Mouse (Mus musculus): ENCODE measurements around the gene Itga9.
A peak's percentile ranks its signal among the peaks of the same experiment; 100 is the strongest.

Itga9 gene

DNA sequence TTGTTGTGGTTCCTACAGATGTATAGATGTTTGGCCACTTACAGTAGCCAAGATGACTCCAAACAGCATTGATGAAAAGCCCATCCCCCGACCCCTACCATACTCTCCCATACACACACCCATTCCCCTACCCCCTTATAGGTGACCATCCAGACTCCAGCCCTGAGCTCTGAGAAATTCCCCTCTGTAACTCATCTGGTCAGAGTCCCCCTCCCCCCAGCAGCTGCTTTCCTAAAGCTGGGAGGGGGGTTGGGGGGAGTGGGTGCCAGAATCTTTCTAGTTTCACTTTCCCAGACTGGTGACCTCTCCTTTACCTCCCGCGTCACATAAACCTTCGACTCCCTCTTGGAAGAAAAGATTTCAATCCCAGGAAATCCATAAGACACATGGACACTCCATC lies 269.2 kb downstream of the Itga9 start:
- DNase-seq (ENCODE audit: low spot score in 2 of 2): no peak

DNA sequence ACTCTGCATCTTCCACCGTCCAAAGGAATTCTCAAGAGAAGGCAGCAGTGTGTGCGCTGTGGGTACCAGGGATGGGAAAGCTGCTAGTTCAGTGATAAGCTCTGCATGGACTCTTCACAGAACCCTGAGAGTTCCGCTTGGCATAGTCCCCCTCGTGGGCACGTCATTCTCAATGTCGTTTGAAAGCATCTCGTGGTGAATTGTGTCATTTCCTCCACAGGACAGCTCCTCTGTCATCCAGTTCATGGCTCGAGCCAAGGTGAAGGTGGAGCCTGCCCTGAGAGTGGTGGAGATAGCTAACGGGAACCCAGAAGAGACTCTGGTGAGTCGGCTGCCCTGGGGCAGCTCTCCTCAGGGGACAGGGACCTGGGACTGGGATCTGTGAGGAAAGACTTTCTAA lies 270.4 kb downstream of the Itga9 start:
- DNase-seq (ENCODE audit: low spot score in 2 of 2): no peak

DNA sequence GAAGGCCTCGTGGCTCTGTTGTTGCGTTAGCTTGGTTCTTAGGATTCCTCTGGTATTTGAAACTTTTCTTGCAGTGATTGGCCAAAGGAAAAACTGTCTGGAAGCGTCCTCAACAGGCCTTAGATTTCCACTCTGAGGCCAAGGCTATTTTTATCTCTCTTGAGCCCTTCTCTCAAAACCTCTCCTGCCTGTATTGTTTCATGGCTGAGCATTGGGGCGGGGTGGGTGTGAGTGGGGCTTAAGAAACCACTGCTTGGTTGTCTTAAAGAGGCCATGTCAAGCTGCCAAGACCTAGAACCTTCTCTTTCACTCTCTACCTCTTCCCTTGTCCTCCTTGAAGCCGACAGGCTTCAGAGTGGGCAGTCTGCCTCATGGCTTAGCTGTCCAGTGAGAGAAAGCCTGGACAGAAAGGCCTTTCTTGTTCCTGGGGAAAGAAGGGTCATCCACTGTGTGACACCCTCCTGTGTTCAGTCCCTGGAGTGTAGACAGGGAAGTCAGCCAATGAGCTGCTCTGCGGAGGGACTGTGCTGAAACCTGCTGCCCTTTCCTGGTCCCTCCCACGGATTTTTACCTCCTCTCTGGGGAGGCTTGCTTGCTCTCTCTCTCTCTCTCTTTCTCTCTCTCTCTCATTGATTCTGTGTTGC lies 271.0 kb downstream of the Itga9 start:
- no peak for DNase-seq (ENCODE audit: low spot score in 2 of 2)

DNA sequence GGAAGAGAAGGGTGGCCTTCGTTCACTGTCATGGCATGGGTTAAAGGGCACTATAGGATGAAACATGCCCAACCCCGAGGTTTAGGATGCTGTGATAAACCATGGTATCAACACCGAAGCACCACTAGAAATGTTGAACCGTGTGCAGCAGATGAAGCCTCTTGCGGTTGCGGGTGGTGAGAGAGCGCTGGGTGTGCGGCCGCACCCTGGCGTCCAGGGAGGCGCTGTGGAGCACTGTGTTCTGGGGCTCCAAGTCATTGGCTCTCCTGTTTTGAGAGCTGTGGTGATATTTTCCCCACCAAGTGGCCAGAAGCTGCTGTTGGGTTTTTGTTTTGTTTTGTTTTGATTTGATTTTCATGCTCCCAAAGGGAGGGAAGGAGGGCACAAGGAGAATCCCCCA lies 272.1 kb downstream of the Itga9 start:
- DNase-seq (ENCODE audit: low spot score in 2 of 2): no peak

DNA sequence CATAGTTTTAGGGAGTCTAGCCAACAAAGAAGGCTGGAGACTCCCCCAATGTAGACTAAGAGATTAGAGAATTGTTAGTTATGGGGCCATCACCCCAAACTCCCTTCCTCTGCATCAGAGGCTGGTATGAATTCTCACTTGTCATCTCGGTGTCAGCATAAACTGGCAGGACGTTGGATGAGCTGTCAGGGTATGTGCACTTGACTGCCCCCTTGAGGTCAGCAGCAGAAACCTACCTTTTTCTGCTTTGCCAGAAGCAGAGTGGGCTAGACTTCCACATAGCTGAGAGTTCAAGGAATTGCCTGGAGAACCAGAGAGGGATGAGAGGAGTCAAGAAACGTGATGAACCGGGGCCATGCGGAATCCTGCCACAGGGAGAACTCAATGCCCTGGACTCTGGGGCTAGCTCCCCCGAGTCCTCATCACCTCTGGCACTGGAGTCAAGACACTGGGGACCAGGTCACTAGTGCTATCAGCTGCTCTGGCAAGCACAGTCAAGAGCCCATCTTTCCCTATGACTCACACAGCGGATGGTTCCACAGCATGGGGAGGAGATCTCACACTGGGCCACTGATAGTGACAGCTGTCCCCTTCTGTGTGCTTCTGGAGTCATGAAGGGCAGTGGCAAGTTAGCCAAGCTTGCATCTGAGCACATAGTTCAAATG lies 274.9 kb downstream of the Itga9 start:
- DNase-seq (ENCODE audit: low spot score in 2 of 2): no peak

DNA sequence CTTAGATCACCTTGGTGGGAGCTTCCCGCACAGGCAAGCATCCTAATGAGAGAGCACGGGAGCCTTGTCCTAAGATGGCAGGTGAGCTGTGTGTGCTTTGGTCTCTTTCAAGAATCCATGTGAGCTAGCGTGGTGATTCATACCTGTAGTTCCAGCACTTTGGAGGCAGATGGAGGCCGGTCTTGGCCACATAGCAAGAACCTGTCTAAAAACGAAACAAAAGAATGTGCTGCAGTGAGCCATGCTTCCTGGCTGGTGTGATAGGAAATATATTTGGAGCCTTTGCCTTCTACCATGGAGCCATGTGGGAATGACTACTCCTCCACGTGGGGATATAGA lies 275.4 kb downstream of the Itga9 start:
- DNase-seq (ENCODE audit: low spot score in 2 of 2): no peak

DNA sequence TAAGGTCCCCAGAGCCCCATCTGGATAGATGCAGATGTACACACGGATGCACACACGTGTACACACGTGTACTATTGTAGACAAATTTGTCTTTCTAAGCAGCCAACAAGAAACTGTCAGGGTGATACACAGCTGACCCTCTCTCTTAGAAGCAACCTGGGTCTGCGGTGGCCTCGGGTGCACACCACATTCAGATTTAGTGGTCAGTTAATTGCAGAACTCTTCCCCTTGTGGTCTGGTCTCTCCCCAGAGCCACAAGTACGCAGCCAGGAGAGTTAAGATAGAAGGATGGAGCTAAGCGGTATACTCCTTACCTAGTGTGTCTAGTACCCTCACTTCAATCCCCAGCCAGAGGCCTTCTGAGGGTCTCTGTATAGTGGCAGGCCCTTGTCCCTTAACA lies 276.7 kb downstream of the Itga9 start:
- no peak for DNase-seq (ENCODE audit: low spot score in 2 of 2)

DNA sequence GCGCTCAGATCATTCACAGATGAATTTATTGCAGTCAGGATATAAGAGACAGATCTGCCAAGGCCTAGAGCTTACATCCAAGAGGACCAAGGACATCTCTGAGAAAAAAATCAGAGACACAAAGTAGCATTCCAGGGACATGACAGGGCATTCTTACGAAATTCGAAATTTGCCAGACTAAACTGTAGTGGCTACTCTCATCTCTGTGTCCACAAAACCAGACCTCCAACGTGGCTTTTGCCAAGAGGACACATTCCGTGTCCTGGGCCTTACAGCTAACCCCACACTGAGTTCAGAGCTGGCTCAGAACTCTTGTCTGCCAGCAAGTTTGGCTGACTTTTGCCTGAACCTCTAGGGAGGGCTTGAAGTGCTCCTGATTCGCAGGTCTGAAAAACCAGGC lies 279.3 kb downstream of the Itga9 start:
- DNase-seq (ENCODE audit: low spot score in 2 of 2): no peak

DNA sequence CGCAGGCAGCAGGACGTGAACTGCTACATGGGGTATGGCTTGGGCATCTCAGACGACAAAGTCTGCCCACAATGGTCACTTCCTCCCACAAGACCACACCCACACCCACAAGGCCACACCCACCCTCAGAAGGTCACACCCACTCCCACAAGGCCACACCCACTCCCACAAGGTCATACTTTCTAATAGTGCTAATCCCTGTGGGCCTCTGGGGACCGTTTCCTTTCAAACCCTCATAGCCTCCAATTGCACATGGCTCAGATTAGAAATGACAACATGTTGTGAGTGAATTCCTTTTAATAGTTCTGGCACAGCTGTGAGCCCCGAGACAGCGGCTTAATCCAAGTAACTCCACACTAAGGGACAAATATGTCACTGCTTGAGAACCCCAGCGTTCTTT lies 280.7 kb downstream of the Itga9 start:
- DNase-seq (ENCODE audit: low spot score in 2 of 2): no peak

DNA sequence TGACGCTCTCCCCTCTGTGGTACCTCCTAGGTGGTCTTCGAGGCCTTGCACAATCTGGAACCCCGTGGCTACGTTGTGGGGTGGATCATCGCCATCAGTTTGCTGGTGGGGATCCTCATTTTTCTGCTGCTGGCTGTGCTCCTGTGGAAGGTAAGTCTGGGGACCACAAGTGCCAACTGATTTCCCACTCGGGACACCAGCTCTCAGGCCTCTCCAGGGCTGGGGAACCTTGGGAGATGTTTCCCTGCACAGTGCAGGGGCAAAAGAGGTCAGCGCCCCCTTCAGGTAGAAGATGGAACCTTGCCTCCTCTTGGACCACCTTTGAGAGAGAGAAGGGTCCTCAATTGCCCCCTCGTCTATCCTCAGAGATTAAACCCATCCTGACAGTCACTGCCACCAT lies 281.2 kb downstream of the Itga9 start:
- no peak for DNase-seq (ENCODE audit: low spot score in 2 of 2)

DNA sequence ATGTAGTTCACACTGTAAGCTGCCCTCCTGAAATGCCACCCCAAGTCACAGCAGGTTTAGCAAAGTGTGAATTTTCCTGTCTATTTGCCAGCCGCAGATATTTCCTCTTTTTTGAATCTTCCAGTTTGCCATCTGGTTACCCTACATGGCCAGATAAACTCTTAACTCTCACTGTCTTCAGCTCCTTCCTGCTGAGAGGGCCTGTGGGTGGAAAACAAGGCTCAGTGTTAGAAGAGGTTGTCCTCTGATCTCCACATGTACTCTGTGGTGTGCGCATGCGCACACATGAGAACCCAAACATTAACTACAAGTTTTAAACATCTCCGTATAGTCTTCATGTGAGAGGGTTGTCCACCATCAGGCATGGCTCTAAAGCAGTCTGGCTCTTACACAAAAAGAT lies 283.7 kb downstream of the Itga9 start:
- no peak for DNase-seq (ENCODE audit: low spot score in 2 of 2)

DNA sequence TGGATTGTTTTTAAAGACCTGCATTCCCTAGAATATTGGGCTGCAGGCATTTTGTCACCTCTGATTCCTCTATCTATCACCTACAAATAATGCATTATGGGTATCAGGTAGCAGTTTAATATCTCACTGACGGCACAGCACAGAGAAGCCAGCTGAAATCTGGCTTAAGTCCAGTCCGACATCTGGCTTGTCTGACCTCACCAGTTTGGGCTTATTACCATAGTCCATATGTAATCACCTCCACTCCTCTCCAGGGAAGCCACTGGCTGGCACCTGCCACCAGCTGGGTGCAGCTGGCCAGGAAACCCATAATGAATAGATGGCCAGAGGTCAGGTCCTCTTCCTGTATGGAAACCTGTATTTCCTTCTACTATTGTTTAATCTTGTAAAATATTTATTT lies 284.2 kb downstream of the Itga9 start:
- DNase-seq (ENCODE audit: low spot score in 2 of 2): no peak

DNA sequence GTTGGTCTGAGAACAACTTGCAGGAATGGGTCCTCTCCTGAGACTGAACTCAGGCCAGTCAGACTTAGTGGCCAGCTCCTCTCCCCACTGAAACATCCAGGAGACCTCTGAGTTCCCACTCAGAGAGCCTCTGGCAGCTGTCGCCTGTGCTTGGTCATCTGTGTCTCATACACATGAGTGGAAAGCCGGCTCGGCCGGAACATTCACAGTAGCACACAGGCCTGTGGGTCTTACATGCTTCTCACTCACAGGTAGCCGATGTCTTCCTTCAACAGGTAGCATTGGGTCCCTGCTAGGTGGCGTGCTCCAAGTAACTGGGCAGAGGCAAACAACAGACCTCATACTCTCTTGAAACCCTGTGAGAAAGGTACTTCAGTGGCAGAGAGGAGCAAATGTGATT lies 284.6 kb downstream of the Itga9 start:
- no peak for DNase-seq (ENCODE audit: low spot score in 2 of 2)

DNA sequence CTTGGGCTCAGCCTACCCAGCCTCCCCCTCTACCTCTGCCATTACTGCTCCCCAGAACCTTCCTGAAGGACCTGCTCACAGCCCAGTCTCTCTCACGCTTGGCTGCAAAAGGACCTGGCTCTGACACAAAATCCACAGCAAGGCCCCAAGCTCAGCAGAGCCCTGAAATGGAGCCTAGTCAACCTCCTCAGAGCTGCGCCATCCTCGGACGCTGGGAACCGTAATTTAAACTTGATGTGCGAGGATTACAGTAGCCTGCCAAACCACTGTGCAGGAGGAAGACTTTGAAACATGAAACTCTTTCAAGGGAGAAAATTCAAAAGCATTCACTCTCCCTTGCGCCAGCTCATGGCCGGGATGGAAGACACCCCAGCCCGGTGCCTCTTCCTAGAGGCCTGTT lies 285.1 kb downstream of the Itga9 start:
- DNase-seq (ENCODE audit: low spot score in 2 of 2): no peak

DNA sequence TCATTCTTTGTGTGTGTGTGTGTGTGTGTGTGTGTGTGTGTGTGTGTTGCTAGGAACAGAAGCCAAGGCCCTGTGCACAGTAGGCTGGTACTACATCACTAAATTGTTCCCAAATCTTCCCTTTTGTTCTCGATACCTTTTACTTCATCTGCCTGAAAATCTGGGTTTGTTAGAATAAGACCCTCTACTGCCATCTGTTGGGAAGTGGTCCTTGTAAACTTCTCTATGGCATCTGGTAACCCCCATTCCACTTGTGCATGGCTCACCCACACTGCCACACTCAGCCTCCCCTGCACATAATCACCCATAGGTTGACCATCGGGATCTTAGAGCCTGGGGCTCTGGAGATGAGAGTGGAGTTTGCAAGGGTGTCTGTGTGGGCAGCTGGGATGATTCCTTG lies 288.6 kb downstream of the Itga9 start:
- DNase-seq (ENCODE audit: low spot score in 2 of 2): no peak

DNA sequence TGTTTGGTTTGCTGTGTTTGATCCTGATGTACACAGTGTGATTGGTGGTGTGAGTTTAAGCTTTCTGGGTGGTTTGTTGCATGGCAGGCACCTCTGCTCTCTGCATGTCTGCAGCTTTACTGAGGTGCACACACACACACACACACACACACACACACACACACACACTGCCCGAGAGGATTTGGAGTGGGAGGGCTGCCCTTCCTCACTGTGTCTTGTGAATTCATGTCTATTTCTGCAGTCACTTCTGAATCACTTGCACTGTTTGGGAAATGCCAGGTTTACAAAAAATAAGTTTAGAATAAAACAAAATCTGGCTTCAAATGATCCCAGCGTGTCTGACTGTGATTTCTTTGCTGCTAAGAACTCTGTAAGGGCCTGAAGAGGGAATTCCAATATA lies 294.2 kb downstream of the Itga9 start:
- no peak for DNase-seq (ENCODE audit: low spot score in 2 of 2)

DNA sequence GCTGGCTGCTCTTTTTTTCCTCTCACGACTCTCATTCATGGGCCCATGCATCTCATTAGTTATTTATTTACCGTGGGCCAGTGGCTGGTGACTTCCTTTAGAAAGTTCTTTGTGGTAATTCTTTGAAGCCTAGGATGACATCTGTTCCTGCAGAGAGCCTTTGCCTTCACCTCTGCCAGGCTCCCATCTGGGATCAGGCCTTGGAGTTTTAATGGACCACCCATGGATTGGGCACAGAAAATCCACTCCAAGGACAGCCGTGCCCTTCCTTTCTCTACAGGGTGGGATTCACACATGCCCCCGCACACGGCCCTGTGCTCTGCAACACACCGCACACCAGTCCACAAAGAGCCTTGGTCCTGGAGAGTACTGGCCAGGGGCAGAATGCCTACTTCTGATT lies 295.4 kb downstream of the Itga9 start:
- DNase-seq (ENCODE audit: low spot score in 2 of 2): no peak

DNA sequence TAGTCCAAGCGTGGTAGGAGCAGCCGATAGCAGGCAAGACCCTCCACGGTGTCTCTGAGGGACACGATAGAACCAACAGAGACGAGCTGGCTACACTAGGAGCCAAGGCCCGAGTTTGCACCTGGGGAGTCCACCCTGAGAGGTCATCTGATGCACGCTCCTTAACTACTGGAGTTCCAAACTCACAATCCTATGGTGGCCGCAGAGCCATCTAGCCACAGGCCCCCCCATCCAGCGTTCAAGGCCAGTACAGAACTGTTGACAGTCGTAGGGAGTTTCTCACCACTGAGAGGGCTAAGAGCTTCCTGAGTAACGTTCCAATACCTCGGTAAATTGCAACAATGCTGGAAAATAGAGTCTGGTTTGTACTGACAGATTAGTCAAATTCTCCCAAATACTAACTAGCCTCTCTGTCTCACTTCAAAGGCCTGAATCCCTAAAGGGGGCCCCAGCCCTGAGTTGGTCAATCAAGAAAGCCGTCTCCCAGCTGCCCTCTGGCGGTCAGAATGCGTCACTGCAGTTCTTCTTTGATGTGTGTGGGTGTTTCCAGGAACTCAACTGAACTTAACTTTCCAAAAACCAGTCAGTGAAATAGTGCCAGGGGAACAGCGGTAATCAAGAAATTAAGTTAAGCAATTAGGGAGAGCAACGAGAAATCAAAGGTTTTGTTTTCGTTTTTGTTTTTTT lies 301.6 kb downstream of the Itga9 start:
- peak; percentile 63 to 75 for DNase-seq (ENCODE audit: low spot score in 2 of 2)

DNA sequence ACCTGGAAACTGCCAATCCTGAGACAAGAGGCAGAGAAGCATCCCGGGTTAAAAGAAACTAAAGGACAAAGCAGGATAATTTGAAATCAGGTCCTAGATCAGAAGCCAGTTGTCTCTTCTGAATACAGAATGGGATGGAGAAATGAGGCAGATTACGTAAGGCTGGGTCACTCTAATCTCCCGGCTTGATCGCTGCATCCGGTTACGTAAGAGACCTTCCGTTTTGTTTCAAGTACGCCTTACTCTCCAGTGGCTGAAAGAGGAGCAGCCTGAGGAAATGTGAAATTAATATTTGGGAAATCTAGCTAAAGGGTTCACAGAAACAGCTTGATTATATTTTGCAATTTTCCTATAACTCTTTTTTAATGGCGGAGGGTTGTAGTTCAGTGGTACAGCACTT lies 306.6 kb downstream of the Itga9 start:
- DNase-seq (ENCODE audit: low spot score in 2 of 2): no peak

DNA sequence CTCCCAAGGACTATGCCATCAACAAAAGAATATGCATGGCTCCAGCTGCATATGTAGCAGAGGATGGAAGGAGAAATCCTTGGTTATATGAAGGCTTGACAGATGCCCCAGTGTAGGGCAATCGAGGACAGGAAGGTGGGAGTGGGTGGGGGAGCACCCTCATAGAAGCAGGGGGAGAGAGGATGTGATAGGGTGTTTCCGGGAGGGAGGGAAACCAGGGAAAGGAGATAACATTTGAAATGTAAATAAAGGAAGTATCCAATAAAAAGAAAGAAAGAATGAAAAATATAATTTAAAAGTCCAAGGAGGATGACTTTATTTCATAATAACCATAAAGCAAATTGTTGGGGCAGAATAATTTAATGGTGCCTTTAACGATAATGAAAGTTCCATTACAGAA lies 307.1 kb downstream of the Itga9 start:
- no peak for DNase-seq (ENCODE audit: low spot score in 2 of 2)

DNA sequence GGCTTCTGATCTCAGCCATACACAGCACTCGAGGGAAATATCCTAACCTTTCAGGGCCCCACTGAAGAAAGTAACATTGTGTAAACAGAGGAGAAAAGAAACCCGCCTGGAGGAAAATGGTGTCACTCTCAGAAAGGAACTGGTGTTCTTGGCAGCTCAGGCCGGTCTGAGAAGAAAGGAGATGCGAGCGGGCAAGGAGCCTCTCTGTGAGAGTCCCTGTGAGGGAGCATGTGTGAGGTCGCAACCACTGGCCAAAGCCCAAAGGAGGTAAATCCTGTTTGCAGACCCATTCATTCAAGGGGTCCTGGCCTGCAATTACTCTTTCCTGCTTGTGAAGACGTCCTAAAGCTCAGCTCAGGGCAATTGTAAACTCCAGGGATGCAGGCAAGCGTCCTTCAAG lies 308.1 kb downstream of the Itga9 start:
- DNase-seq (ENCODE audit: low spot score in 2 of 2): no peak

DNA sequence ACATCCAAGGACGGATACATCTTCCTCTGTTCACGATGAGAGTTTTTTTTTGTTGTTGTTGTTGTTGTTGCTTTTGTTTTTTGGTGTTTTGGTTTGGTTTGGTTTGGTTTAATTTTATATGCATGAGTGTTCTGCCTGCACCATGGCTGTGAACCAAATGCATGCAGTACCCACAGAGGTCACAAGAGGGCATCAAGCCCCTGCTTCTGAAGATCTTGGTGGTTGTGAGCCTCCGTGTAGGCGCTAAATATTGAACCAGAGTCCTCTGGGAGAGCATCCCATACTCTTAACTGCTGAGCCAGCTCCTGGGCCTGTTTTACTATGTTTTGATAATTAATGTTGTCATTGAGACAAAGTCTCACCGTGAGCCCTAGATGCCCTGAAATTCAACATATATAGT lies 308.8 kb downstream of the Itga9 start:
- no peak for DNase-seq (ENCODE audit: low spot score in 2 of 2)

DNA sequence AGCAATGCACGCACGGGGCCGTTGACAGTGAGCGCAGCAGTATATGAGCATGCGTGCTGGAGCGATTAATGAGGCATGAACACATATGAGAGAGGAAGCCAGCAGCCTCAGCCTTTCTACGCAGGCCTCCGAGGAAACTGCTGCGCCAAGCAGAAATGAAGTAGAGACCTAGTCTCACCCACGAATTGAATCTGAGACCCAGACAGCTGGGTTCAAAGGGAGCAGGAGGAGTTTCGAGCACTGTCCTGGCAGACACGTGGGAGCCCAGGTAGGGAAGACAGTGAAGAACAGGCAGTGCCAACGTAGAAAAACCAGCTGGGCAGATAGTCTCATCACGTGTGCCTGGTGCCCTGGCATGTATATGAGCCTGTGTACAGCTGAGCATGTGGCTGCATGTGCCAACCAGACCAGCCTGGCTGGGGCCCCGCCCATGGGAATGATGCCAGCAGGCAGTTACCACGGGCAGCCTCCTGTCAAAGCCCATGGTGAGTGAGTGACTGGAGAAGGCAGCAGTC lies 313.2 kb downstream of the Itga9 start:
- DNase-seq (ENCODE audit: low spot score in 2 of 2): peak; percentile 80
